Mouse (Mus musculus): ENCODE data around the gene Trp53bp2. TPM values are rescaled to one million over a fixed set of nuclear protein-coding genes. Genes with fewer than 3 reads are reported as not detected.

Gene Trp53bp2
- polyA plus RNA-seq, 1 experiment from 2014 or later = 25.5 TPM

GRCm38 (mm10) chr1:182441791-182442473 is 33.0 kb downstream of the Trp53bp2 start:
- no peaks in the 10 kb centered on the region for H3K27me3 ChIP-seq (ENCODE audit: control insufficient read depth, insufficient read depth, low read length)
- 82% methylated on average over 18 of the region's 18 CpGs for WGBS
- peaks cover 81% of the 10 kb centered on the region for H3K36me3 ChIP-seq (ENCODE audit: control insufficient read depth, insufficient read depth, low read length)
- H3K4me1 ChIP-seq (ENCODE audit: control insufficient read depth, insufficient read depth, low read length) = no peaks in the 10 kb centered on the region
- no peaks in the 10 kb centered on the region for H3K9me3 ChIP-seq (ENCODE audit: control insufficient read depth, low read length)
- no peak overlapping the region for H3K27ac ChIP-seq (replicated peaks; ENCODE audit: low read depth, low read length)
- ATAC-seq (ENCODE audit: low FRiP score, low TSS enrichment) (no peak), DNase-seq (no peak)
- no peak overlapping the region for H3K4me3 ChIP-seq (replicated peaks; ENCODE audit: low read depth, low read length)
- H3K4me2 ChIP-seq (ENCODE audit: low read length) = no peak overlapping the region
- H3K9ac ChIP-seq (replicated peaks; ENCODE audit: low read length) = no peak overlapping the region

- no peak for ATAC-seq (ENCODE audit: low FRiP score, low TSS enrichment)
- peaks cover 85% of the 10 kb centered on the region for H3K36me3 ChIP-seq (ENCODE audit: control insufficient read depth, insufficient read depth, low read length)
- 85% methylated on average over 2 of the region's 2 CpGs for WGBS
Observed at GRCm38 (mm10) chr1:182444116-182444515, 35.1 kb downstream of the Trp53bp2 start.

DNA sequence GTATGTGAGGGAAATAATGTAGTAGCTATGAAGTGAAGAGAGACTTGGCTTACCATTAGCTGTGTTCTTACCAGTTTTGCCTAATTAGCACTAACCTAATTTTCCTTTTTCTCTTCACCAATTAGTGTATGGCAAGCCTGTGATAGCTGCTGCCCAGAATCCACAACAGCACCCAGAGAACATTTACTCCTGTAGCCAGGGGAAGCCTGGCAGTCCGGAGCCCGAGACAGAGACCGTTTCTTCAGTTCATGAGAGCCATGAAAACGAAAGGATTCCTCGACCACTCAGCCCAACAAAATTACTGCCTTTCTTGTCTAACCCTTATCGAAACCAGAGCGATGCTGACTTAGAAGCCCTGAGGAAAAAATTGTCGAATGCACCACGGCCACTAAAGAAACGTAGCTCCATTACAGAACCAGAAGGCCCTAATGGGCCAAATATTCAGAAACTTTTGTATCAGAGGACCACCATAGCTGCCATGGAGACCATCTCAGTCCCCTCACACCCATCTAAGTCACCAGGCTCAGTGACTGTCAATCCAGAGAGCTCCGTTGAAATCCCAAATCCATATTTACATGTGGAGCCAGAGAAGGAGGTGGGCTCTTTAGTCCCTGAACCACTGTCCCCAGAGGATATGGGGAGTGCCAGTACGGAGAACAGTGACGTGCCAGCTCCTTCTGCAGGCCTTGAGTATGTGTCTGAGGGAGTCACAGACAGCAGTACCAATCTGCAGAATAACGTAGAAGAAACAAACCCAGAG is 39.5 kb downstream of the Trp53bp2 start:
- H3K4me3 ChIP-seq (replicated peaks; ENCODE audit: low read depth, low read length) = no peak overlapping the region
- no peak overlapping the region for H3K27ac ChIP-seq (replicated peaks; ENCODE audit: low read depth, low read length)
- peaks cover 65% of the 10 kb centered on the region for H3K36me3 ChIP-seq (ENCODE audit: control insufficient read depth, insufficient read depth, low read length)
- 97% methylated on average over 14 of the region's 14 CpGs for WGBS
- H3K9ac ChIP-seq (replicated peaks; ENCODE audit: low read length) = no peak overlapping the region
- ATAC-seq (ENCODE audit: low FRiP score, low TSS enrichment) (no peak), DNase-seq (no peak)
- no peaks in the 10 kb centered on the region for H3K4me1 ChIP-seq (ENCODE audit: control insufficient read depth, insufficient read depth, low read length)
- no peaks in the 10 kb centered on the region for H3K9me3 ChIP-seq (ENCODE audit: control insufficient read depth, low read length)
- H3K4me2 ChIP-seq (ENCODE audit: low read length) = no peak overlapping the region
- H3K27me3 ChIP-seq (ENCODE audit: control insufficient read depth, insufficient read depth, low read length) = no peaks in the 10 kb centered on the region

More at GRCm38 (mm10) chr1:182444116-182444515, 35.1 kb downstream of the Trp53bp2 start:
- Histone ChIP-seq H3K4me1 (ENCODE audit: control insufficient read depth, insufficient read depth, low read length) (no peaks in the 10 kb centered on the region), H3K9me3 (ENCODE audit: control insufficient read depth, low read length) (no peaks in the 10 kb centered on the region), H3K27ac (replicated peaks; ENCODE audit: low read depth, low read length) (no peak overlapping the region), H3K4me3 (replicated peaks; ENCODE audit: low read depth, low read length) (no peak overlapping the region), H3K27me3 (ENCODE audit: control insufficient read depth, insufficient read depth, low read length) (no peaks in the 10 kb centered on the region), H3K9ac (replicated peaks; ENCODE audit: low read length) (no peak overlapping the region), H3K4me2 (ENCODE audit: low read length) (no peak overlapping the region)
- no peak for DNase-seq

DNA sequence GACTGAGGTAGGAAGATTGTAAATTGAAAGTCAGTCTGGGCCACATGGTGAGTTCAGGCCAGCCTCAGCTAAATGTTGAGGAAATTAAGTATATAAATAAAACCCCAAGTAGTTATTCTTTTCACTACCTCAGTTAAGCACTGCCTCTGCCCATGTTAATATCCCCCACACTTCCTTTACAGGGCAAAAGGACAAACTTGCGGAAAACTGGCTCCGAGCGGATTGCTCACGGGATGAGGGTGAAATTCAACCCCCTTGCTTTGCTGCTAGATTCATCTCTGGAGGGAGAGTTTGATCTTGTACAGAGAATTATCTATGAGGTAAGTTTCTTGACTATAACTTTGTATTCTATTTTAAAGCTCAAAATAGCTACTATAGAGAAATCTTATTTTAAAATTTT is 43.5 kb downstream of the Trp53bp2 start:
- H3K4me1 ChIP-seq (ENCODE audit: control insufficient read depth, insufficient read depth, low read length) = no peaks in the 10 kb centered on the region
- H3K27me3 ChIP-seq (ENCODE audit: control insufficient read depth, insufficient read depth, low read length) = no peaks in the 10 kb centered on the region
- H3K36me3 ChIP-seq (ENCODE audit: control insufficient read depth, insufficient read depth, low read length) = peaks cover 55% of the 10 kb centered on the region
- H3K9me3 ChIP-seq (ENCODE audit: control insufficient read depth, low read length) = no peaks in the 10 kb centered on the region
- ATAC-seq (ENCODE audit: low FRiP score, low TSS enrichment) (no peak), DNase-seq (no peak)
- H3K4me3 ChIP-seq (replicated peaks; ENCODE audit: low read depth, low read length) = no peak overlapping the region
- H3K27ac ChIP-seq (replicated peaks; ENCODE audit: low read depth, low read length) = no peak overlapping the region
- no peak overlapping the region for H3K9ac ChIP-seq (replicated peaks; ENCODE audit: low read length)
- 96% methylated on average over 4 of the region's 4 CpGs for WGBS
- H3K4me2 ChIP-seq (ENCODE audit: low read length) = no peak overlapping the region

- H3K27ac ChIP-seq (replicated peaks; ENCODE audit: low read depth, low read length) = no peak overlapping the region
- H3K4me2 ChIP-seq (ENCODE audit: low read length) = no peak overlapping the region
- no peaks in the 10 kb centered on the region for H3K9me3 ChIP-seq (ENCODE audit: control insufficient read depth, low read length)
- no peaks in the 10 kb centered on the region for H3K4me1 ChIP-seq (ENCODE audit: control insufficient read depth, insufficient read depth, low read length)
- ATAC-seq (ENCODE audit: low FRiP score, low TSS enrichment) = no peak
- peaks cover 53% of the 10 kb centered on the region for H3K36me3 ChIP-seq (ENCODE audit: control insufficient read depth, insufficient read depth, low read length)
- no peak for DNase-seq
- no peaks in the 10 kb centered on the region for H3K27me3 ChIP-seq (ENCODE audit: control insufficient read depth, insufficient read depth, low read length)
- H3K4me3 ChIP-seq (replicated peaks; ENCODE audit: low read depth, low read length) = no peak overlapping the region
- 81% methylated on average over 2 of the region's 2 CpGs for WGBS
- H3K9ac ChIP-seq (replicated peaks; ENCODE audit: low read length) = no peak overlapping the region
Observed at GRCm38 (mm10) chr1:182455080-182455479, 46.1 kb downstream of the Trp53bp2 start.

GRCm38 (mm10) chr1:182458556-182458955 is 49.6 kb downstream of the Trp53bp2 start:
- H3K4me1 ChIP-seq (ENCODE audit: control insufficient read depth, insufficient read depth, low read length) = no peaks in the 10 kb centered on the region
- H3K9me3 ChIP-seq (ENCODE audit: control insufficient read depth, low read length) = no peaks in the 10 kb centered on the region
- H3K27ac ChIP-seq (replicated peaks; ENCODE audit: low read depth, low read length) = no peak overlapping the region
- no peaks in the 10 kb centered on the region for H3K27me3 ChIP-seq (ENCODE audit: control insufficient read depth, insufficient read depth, low read length)
- H3K36me3 ChIP-seq (ENCODE audit: control insufficient read depth, insufficient read depth, low read length) = peaks cover 56% of the 10 kb centered on the region
- H3K4me2 ChIP-seq (ENCODE audit: low read length) = no peak overlapping the region
- DNase-seq (no peak), ATAC-seq (ENCODE audit: low FRiP score, low TSS enrichment) (no peak)
- H3K4me3 ChIP-seq (replicated peaks; ENCODE audit: low read depth, low read length) = no peak overlapping the region
- H3K9ac ChIP-seq (replicated peaks; ENCODE audit: low read length) = no peak overlapping the region
- WGBS = 84% methylated on average over 19 of the region's 19 CpGs

DNA sequence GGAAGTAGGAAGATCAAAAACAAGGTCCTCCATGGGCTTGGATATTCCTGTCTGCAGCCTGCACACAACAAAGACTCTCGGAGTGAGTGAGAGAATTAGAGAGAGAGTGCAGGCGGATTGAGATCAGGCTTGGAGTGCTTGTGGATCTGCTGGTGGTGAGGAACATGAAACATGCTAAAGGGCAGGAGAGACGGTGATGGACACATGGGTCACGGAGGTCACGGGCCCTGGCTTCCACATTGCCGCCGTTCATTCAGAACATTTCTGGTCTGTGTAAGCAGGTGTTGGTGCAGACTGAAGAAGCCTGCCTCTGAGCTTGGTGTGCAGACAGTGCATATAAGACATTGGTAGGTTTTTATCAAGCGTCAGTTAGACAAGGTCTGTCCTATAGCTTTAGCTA is 50.5 kb downstream of the Trp53bp2 start:
- ATAC-seq (ENCODE audit: low FRiP score, low TSS enrichment) (no peak), DNase-seq (no peak)
- no peak overlapping the region for H3K4me2 ChIP-seq (ENCODE audit: low read length)
- no peaks in the 10 kb centered on the region for H3K9me3 ChIP-seq (ENCODE audit: control insufficient read depth, low read length)
- peaks cover 50% of the 10 kb centered on the region for H3K36me3 ChIP-seq (ENCODE audit: control insufficient read depth, insufficient read depth, low read length)
- no peak overlapping the region for H3K9ac ChIP-seq (replicated peaks; ENCODE audit: low read length)
- no peaks in the 10 kb centered on the region for H3K4me1 ChIP-seq (ENCODE audit: control insufficient read depth, insufficient read depth, low read length)
- H3K27ac ChIP-seq (replicated peaks; ENCODE audit: low read depth, low read length) = no peak overlapping the region
- H3K4me3 ChIP-seq (replicated peaks; ENCODE audit: low read depth, low read length) = no peak overlapping the region
- 84% methylated on average over 8 of the region's 8 CpGs for WGBS
- H3K27me3 ChIP-seq (ENCODE audit: control insufficient read depth, insufficient read depth, low read length) = no peaks in the 10 kb centered on the region

DNA sequence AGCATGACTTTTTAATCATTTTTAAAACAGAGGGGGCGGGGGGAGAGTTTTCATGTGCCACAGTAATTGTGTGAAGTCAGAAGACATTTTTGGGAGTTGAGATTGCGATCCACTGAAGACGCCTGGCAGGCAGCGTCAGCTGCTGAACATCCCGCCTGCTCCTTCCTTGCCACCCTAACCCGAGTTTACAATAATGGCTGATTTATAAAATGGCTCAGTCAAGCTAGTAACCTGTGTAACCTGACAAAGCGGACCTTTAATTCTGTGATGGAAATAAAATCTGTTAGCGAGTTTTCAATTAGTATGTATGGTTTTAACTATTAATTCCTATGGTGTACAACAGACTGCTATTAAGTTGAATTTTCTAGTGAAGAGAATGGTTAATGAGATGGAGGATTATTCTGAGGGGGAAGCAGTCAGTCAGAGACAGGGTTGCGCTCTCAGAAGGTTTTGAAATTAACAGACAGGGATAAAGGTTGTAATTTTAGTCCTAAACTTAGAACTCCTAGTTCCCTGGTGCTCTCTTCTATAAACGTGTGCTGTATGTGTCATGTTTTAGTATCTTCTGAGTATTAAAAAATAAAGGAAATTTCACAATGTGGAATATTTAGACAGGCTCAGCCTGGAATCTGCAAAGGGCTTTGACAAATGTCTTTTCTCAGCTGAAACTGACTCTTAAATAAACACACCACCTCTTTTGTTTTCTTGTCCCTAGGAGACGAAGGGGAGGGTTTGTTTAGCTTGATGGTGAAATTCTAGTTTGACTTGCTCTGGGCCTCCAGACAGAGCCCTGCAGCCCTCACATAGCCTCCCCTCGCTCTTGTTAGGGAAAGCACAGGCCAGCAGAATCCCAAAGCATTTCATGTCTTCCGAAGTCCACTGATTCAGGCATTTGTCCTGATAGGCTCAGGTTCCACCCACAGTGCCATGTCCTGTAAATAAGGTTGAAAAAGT is 51.6 kb downstream of the Trp53bp2 start:
- Histone ChIP-seq H3K9ac (replicated peaks; ENCODE audit: low read length) (0 out of 2 replicates have a peak overlapping the region, but pooled peaks have one; percentile 16), H3K27me3 (ENCODE audit: control insufficient read depth, insufficient read depth, low read length) (no peaks in the 10 kb centered on the region), H3K9me3 (ENCODE audit: control insufficient read depth, low read length) (no peaks in the 10 kb centered on the region), H3K4me3 (replicated peaks; ENCODE audit: low read depth, low read length) (no peak overlapping the region), H3K36me3 (ENCODE audit: control insufficient read depth, insufficient read depth, low read length) (peaks cover 43% of the 10 kb centered on the region), H3K4me1 (ENCODE audit: control insufficient read depth, insufficient read depth, low read length) (no peaks in the 10 kb centered on the region), H3K4me2 (ENCODE audit: low read length) (no peak overlapping the region), H3K27ac (replicated peaks; ENCODE audit: low read depth, low read length) (peak overlapping the region; percentile 28; the same call in 1 of the 2 replicates)
- ATAC-seq (ENCODE audit: low FRiP score, low TSS enrichment) (no peak), DNase-seq (peak; percentile 14)
- WGBS = 84% methylated on average over 13 of the region's 13 CpGs

All from midbrain, embryonic 14.5 days (tissue).